Mouse (Mus musculus) layer of hippocampus, adult 9-11 months (tissue): ENCODE measurements around the gene BC051665.

Experiments used
- DNase-seq: peaks from one replicate; pipeline ENCODE4 v3.0.0; 2022

BC051665 gene

GRCm38 (mm10) chr13:60742611-60743010 is 43.6 kb downstream of the BC051665 start:
- DNase-seq, result no peak

DNA sequence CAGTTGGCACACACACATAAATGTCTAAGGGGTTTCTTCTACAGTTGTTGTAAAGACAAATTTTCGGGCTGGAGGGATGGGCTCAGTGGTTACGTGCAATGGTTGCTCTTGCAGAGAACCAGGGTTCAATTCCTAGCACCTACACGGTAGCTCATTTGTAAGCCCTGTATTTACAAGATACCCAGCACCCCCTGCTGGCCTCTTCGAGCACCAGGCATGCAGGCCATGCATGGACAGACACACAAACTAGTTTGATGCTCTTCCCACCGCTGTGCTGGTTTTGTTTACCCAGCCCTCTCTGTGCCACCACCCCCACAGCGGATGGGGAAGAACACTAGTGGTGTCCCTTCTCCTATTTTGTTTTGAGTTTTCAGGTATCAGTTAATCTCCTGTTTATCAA is 45.9 kb downstream of the BC051665 start:
- DNase-seq, result no peak

DNA sequence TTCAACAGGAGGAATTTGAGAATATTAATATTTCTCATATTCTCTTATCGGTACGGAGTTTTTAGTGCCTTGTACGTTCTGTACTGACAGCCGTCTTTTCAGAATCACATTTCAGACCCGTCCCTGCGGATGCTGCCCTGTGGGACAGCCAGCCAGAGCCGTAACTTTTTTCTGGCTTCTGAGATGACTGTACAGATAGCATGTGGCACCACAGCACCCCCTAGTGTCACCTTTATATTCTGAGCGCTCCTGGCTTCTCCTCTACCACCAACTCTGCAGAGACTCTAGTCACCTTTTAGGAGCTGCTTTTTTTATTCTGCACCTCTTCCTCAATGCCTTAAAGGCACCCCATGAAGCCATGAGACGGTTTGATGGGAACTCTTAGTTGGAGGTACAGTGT is 47.7 kb downstream of the BC051665 start:
- DNase-seq, result peak; percentile 50

- DNase-seq, result peak; percentile 87
These were observed 48.4 kb downstream of the BC051665 start for GRCm38 (mm10) chr13:60737632-60738324.

GRCm38 (mm10) chr13:60736421-60737105 is 49.6 kb downstream of the BC051665 start:
- DNase-seq, result no peak

- no peak for DNase-seq
These were observed 50.9 kb downstream of the BC051665 start for GRCm38 (mm10) chr13:60735306-60735705.
